Mouse (Mus musculus): ENCODE measurements at regions not wholly inside any gene's neighbourhood (a gene's known extent, or its start where the extent isn't known, plus 50 kb on each side); places are given as distances from the start of the nearest gene placed in this dataset.

DNA sequence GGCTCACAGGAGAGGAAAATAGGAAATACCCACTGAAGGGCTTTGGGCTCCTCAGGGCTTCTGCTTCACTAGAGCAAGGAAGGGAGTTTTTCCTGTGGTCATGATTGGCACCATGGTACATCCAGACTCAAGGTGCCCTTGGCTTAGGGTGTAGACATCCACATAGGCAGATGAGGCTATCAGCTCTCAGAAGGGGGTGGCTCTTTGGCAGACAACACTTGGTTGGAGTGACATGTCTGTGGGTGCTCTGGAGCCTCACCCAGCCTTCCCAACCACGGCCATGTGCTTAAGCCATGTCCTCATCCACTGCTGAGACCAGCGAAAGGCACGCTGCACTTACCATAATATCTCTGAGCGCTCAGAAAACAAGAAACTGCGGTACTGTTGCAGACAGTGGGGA, 77.8 kb upstream of the 1700025G04Rik start:
- no peak for DNase-seq (ENCODE audit: low spot score)

GRCm38 (mm10) chr1:152165490-152165905, 75.6 kb upstream of the 1700025G04Rik start:
- DNase-seq (ENCODE audit: low spot score), result no peak

- DNase-seq (ENCODE audit: low spot score), result no peak
Observed at GRCm38 (mm10) chr1:152164843-152165489, 75.0 kb upstream of the 1700025G04Rik start.

GRCm38 (mm10) chr1:152164212-152164611, 74.3 kb upstream of the 1700025G04Rik start:
- no peak for DNase-seq (ENCODE audit: low spot score)

- DNase-seq (ENCODE audit: low spot score), result no peak
Observed at GRCm38 (mm10) chr1:152152474-152152873, 62.5 kb upstream of the 1700025G04Rik start.

GRCm38 (mm10) chr1:152148731-152149130, 58.8 kb upstream of the 1700025G04Rik start:
- no peak for DNase-seq (ENCODE audit: low spot score)

- no peak for DNase-seq (ENCODE audit: low spot score)
Observed at GRCm38 (mm10) chr1:152140175-152140574, 50.2 kb upstream of the 1700025G04Rik start.

All from ovary, postnatal 10 days (tissue).